Mouse (Mus musculus) bone marrow macrophage, adult 2 months (primary cell): ENCODE data around the gene Enpp6. TPM values are rescaled to one million over a fixed set of nuclear protein-coding genes. Genes with fewer than 3 reads are reported as not detected.

Experiments
- H3K27ac ChIP-seq: 2 replicates; pipeline ENCODE4 v1.5.1; 2012; ENCODE audit warnings: low read depth, low read length; ENCODE audit not compliant: insufficient read depth
- H3K4me1 ChIP-seq: 2 replicates; pipeline ENCODE4 v1.6.1; 2012; ENCODE audit warnings: low read length; ENCODE audit not compliant: control insufficient read depth, insufficient read depth
- H3K4me3 ChIP-seq: 2 replicates; pipeline ENCODE4 v1.5.1; 2012; ENCODE audit warnings: mild to moderate bottlenecking, low read length, moderate library complexity; ENCODE audit not compliant: insufficient read depth
- CTCF ChIP-seq: IDR thresholded peaks from 2 replicates; pipeline ENCODE4 v1.5.1; 2012; ENCODE audit warnings: low read depth, mild to moderate bottlenecking, low read length, moderate library complexity
- POLR2A ChIP-seq: IDR thresholded peaks from 2 replicates; pipeline ENCODE4 v1.6.1; 2012; ENCODE audit warnings: mild to moderate bottlenecking, low read depth, low read length, borderline replicate concordance
- polyA plus RNA-seq: library from polyadenylated mRNA; stranded (reverse); fragments of >200 nt; gene quantifications from 2 replicates; pipeline ENCODE4 v1.2.4, GENCODE M21; 2012; ENCODE audit not compliant: missing spikeins, insufficient read depth, insufficient read length

The Enpp6 gene
- polyA plus RNA-seq, result 0.16 and 0.36 TPM in 2 replicates

DNA sequence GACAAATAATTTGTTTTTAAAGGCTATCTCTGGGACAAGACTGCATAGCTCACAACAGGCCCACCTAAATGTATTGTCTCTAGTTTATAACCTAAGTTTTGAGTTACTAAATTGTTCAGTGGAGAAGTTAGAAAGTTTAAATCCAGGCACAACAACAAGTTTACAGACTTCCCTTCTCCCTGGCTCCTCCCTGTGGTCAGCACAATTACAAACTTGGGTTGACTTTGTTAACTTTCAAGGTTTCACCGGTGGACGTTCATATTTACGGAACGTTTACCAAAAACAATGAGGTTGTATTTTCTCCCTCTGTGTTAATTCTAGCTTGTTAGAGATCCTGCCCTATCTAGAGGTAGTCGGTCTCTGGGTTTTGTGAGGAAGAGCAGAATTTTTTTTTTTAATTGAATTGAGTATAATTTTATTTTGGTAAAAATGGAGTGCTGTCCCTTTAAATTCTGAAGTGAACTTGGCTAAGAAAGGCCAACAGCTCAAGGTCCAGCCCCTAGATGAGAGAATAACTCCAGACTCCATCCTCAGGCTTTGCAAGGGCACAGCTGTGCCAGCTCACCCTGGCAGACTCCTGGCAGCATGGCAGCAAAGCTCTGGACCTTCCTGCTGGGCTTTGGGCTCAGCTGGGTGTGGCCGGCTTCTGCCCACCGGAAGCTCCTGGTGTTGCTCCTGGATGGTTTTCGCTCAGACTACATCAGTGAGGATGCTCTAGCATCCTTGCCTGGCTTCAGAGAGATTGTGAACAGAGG is at the start of gene Enpp6:
Gene Enpp6, plus strand, starts transcription at position 502 of the 755 bp plus-strand sequence.
- Histone ChIP-seq H3K4me3 (no peak within 1 kb of the TSS), H3K4me1 (no peaks in the 10 kb centered on the region), H3K27ac (no peak within 1 kb of the TSS)
- no peak for TF ChIP-seq CTCF

DNA sequence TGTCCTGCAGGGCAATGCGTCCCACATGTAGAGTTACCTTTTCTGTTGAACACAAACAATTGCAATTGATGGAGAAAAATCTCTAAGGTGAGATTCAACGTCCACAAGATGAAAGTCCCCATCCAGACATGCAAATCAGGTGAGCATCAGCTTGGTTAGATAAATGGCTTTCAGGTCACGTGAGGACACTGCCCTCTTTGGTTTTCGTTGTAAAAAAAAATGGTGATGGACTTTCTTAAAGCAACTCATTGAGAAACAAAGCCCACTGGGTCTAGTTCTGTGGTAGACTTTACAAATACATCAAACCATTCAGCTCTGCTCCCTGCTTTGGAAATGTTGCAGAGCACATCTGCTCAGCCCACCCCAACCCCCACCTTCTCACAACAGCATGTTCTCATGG is 48.5 kb upstream of the Enpp6 start:
- no peak overlapping the region for H3K4me3 ChIP-seq
- no peak for TF ChIP-seq CTCF
- TF ChIP-seq POLR2A, result no peak
- peaks cover 35% of the 10 kb centered on the region for H3K4me1 ChIP-seq
- no peak overlapping the region for H3K27ac ChIP-seq

- TF ChIP-seq POLR2A, result no peak
- no peak for TF ChIP-seq CTCF
- Histone ChIP-seq H3K4me1 (peaks cover 16% of the 10 kb centered on the region), H3K27ac (peak overlapping the region; percentile 73), H3K4me3 (peak overlapping the region; percentile 43)
These were observed 45.4 kb upstream of the Enpp6 start for GRCm38 (mm10) chr8:46941295-46941694.

DNA sequence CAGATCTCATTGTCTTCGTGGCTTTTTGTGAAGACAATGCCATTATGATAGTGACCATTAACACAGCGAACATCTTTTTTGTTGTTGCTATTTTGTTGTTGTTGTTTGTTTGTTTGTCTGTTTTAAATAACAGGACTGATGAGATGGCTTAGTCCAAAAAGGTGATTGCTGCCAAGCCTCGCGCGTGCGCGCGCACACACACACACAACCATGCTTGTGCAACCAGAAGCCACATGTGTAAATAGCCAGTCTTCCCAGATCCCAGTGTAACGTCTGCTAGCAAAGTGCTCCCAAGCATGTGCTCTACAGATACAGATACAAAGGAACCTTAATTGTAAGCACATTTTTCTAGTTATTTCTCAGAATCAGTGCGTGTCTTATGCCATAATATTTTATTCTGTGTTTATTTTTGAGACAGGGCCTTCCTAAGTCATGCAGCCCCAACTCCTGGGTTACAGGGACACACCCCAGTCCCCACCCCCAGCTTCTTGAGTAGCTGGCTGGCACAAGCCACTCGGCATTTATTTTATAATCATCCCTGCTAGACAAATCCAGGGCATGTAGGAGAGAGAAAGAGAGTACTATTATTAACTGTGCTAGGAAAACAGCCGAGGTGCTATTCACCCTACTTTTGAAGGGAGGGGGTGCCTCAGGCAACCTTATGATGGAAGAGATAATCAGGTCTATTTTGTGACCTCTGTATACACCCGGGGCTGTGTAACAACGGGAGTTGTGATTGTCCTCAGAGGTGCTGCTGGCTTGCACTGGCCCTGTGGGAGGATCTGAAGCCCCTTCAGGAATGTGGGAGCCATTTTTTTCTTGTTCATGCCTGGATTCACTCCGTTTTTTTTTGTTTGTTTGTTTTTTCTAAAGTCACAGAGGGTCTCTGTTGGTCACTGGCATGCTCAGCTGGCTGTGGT is 44.7 kb upstream of the Enpp6 start:
- peak overlapping the region; percentile 43 for H3K4me3 ChIP-seq
- TF ChIP-seq POLR2A (no peak), CTCF (no peak)
- H3K27ac ChIP-seq, result peak overlapping the region; percentile 73
- H3K4me1 ChIP-seq, result peaks cover 16% of the 10 kb centered on the region

DNA sequence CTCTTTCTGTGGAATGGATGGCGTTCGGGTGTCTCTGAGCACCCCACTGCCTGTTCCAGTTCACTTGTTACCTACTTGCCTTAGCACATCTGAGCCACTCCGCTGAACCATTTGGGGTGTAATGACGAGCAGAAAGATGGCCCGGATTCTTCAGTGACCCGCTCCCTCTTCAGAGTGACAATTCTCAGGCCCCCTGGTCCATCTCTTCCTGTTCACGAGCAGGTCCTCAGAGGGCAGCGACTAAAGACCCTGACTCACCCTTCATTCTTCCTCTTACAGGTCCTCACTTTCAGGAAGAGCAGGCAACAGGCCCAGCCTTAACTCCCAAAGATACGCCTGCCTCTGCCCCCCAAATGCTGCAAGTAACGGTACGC is 44.0 kb upstream of the Enpp6 start:
- Histone ChIP-seq H3K27ac (no peak overlapping the region), H3K4me3 (no peak overlapping the region), H3K4me1 (peaks cover 16% of the 10 kb centered on the region)
- TF ChIP-seq CTCF (no peak), POLR2A (no peak)

DNA sequence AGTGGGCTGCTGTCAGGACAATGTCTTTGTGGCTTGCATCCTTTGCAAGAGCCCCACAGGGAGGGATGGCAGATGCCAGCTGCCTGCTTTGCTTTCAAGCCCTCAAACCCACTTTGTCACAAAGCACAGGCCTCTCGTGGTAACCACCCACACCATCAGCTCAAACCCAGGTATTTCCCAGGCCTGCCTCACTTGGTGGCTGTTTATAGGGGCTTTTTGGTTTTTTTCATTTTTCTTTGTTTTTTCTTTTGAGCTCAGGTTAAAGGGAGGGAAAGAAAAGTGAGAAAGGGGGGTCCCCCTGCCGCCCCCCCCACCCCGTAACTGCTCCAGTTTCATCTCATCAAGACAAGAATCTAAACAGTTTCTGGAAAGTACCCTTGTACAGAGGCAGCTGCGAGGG is 43.4 kb upstream of the Enpp6 start:
- Histone ChIP-seq H3K4me1 (peaks cover 16% of the 10 kb centered on the region), H3K27ac (no peak overlapping the region), H3K4me3 (no peak overlapping the region)
- TF ChIP-seq CTCF (no peak), POLR2A (no peak)

GRCm38 (mm10) chr8:46946181-46946580 is 40.5 kb upstream of the Enpp6 start:
- Histone ChIP-seq H3K27ac (no peak overlapping the region), H3K4me3 (no peak overlapping the region), H3K4me1 (peaks cover 12% of the 10 kb centered on the region)
- TF ChIP-seq POLR2A, result no peak
- TF ChIP-seq CTCF, result peak; percentile 40; the same call in 1 of the 2 replicates

DNA sequence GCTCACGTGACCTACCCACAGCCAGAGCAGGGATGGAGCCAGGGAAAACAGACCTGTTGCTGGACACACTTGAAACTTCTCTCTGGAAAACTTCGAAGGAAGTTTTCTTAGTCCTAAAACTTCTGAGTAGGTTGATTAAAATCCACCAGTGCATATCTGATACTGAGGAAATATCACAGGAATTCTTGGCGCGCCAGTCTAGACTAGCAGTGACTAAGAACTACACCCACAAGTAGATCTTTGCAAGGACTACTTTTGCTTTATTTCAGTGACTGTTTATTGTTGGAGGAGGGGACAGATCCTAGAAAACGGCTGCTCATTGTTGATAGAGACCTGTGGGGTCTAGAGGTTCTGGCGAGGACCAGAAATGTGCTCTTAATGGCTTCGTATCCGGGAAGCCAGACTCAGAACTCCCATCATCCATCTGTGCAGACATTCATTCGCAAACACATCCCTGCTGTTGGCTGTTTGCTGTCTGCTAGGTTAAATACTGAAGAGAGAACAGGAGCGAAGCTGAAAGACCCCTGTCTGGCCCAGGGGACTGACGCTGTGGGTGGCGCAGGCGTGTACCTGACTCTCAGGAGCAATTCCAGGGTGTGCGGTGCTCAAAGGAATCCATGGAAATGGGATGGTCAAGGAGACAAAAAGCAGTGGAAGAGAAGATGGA is 38.5 kb upstream of the Enpp6 start:
- no peak overlapping the region for H3K27ac ChIP-seq
- TF ChIP-seq CTCF, result no peak
- TF ChIP-seq POLR2A, result no peak
- H3K4me1 ChIP-seq, result no peaks in the 10 kb centered on the region
- H3K4me3 ChIP-seq, result no peak overlapping the region

GRCm38 (mm10) chr8:46953472-46953871 is 33.2 kb upstream of the Enpp6 start:
- Histone ChIP-seq H3K27ac (no peak overlapping the region), H3K4me3 (no peak overlapping the region), H3K4me1 (no peaks in the 10 kb centered on the region)
- TF ChIP-seq CTCF (peak; percentile 32; the same call in 1 of the 2 replicates), POLR2A (no peak)
